Mouse (Mus musculus) B cell, adult 67 days (primary cell): ENCODE results near the gene Lingo4. TPM values are rescaled to one million over a fixed set of nuclear protein-coding genes. Genes with fewer than 3 reads are reported as not detected.

Experiments used
- total RNA-seq, 2 experiments: library from RNA; stranded (reverse); gene quantifications; 4 replicates each; pipeline ENCODE4 v1.2.4; 2023

The Lingo4 gene
- total RNA-seq = not detected

DNA sequence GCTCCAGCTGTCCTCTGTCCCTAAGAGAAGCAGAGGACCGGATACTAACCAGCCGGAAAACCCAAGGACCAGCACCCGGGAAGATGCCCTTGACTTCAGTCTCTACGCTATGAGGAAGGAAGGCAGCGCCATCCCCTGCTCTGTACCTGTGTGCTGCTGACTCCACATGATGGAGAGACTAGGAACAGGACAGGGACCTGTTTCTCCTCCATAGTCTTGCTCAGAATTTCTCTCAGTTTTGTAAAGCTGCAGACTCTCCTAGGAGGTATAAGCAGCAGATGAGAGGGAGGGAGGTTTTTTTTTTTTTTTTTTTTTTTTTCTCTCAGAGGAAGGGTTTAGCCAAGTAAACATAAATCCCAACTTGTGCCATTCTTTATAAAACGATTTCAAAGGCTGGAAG lies at the start of gene Lingo4:
Lingo4 (plus strand) TSS at position 301 of the 400 bp plus-strand sequence.

GRCm38 (mm10) chr3:94362138-94362537 lies 36.2 kb upstream of the Lingo4 start, which contains the start of gene C2cd4d:
C2cd4d (plus strand) TSS chr3:94362438.

DNA sequence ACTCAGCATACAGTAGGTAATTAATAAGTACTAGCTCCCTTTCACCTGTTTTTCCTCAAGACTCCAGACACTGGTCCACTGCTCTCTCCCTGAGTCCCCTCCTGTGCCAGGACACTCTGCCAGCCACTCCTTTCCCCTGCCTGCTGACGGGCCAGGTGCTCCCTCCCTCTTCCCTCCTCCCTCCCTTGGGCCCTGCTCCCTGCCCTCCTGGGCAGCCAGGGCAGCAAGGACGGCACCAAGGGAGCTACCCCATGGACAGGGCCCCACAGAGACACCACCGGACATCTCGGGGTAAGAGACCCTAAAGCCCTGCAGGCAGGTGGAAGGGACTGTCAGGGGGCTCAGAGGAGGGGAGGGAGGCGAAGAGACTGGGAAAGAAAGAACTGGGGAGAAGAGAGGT lies 25.7 kb upstream of the Lingo4 start, which contains the start of gene Rorc:
Rorc (plus strand) TSS at position 154 of the 400 bp plus-strand sequence.

GRCm38 (mm10) chr3:94413031-94413679 lies 14.8 kb downstream of the Lingo4 start, which contains the start of gene Tdrkh:
Tdrkh (plus strand) TSS chr3:94413273.

DNA sequence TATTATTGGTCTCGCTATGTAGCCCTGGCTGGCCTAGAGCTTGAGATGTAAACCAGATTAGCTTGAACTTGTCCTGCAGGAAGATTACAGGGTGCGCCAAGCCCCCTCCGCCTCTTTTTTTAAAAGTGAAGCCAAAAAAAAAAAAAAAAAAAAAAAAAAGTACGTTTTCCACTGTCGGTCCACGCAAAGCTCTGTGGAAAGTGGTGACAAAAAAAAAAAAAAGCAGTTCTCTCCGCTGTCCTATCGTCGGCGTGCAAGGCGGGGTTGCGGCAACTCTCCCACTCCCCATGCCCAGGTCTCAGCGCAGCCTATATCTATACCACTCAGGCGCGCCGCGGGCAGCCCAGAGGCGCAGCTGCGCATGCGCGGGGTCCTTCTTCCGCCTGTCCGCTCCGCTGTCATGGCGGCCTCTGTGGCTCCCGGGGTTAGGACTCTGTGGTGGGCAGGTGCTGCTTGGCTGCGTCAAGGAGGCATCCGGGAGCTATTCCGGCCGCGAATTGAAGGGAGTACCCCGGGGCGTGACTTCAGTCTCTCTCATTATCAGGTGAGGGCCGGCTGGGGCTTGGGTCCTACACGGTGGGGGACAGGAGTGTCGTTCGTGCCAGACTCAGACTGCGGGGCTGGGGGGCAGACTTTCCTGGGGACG lies 44.8 kb downstream of the Lingo4 start, which contains the start of gene Mrpl9:
Mrpl9 (plus strand) TSS at position 368 of the 646 bp plus-strand sequence.

DNA sequence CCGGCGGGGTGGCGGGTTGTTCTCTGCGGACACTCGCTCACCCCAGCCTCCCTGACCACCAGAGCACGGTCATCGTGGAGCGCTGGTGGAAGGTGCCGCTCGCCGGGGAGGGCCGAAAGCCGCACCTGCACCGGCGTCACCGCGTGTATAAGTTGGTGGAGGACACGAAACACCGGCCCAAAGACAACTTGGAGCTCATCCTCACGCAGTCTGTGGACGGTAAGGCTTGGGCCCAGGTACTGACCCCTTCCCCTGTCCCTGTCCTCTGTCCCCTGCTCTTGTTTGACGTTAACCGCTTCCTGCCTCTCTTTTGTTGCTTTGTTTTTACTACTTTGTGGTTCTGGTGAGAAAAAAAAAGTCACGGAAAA lies 45.3 kb downstream of the Lingo4 start, which contains the start of gene Oaz3:
Oaz3 (minus strand) TSS at position 319 of the 368 bp plus-strand sequence.

Other genes starting within 250 kb of the Lingo4 start
- not detected for gene Gm10696, start 220.3 kb upstream of the Lingo4 start, total RNA-seq
- gene Gm5286, start 201.8 kb upstream of the Lingo4 start, total RNA-seq = not detected
- gene Gm4778, start 134.5 kb upstream of the Lingo4 start, total RNA-seq = not detected
- 1 to 10 TPM; 1.6 to 3.6 TPM for gene Them4, start 88.4 kb upstream of the Lingo4 start, total RNA-seq
- gene Them5, start 56.4 kb upstream of the Lingo4 start, total RNA-seq = not detected
- gene C2cd4d, start 36.1 kb upstream of the Lingo4 start, total RNA-seq = not detected
- not detected for gene Rorc, start 25.7 kb upstream of the Lingo4 start, total RNA-seq
- 1 to 10 TPM; 2.1 to 3.0 TPM for gene Tdrkh, start 14.8 kb downstream of the Lingo4 start, total RNA-seq
- 10 to 100 TPM; 33.2 to 34.5 TPM for gene Mrpl9, start 44.8 kb downstream of the Lingo4 start, total RNA-seq
- not detected for gene Oaz3, start 45.4 kb downstream of the Lingo4 start, total RNA-seq
- not detected for gene Celf3, start 79.8 kb downstream of the Lingo4 start, total RNA-seq
- gene Riiad1, start 81.8 kb downstream of the Lingo4 start, total RNA-seq = 1 to 10 TPM in 1 of 2 experiments, not detected in 1; 1.7 TPM
- gene Snx27, start 184.2 kb downstream of the Lingo4 start, total RNA-seq = 10 to 100 TPM; 36.7 to 37.5 TPM
- gene Gm10972, start 244.6 kb downstream of the Lingo4 start, total RNA-seq = not detected